Mouse (Mus musculus): ENCODE data around the gene Hexa.

Hexa gene

DNA sequence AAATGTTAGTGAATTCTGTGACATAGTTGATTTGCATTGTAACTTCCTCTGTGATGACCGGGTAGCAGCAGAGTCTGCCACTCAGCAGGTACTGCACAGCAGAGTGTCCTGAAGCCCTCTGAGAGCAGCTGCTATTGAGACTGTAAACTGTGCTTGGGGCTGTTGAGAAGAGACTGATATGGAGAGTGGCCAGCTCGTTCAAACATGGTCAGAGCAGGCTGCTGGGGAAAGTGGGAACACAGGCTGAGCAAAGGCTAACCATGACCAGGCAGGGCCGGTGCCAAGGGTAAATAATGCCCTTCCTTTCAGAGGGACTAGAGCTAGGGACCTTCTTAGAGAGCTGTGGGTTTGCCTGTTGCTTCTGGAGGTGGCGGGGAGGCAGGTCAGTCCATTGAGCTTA lies 14.4 kb downstream of the Hexa start:
- DNase-seq (ENCODE audit: low spot score) = no peak

DNA sequence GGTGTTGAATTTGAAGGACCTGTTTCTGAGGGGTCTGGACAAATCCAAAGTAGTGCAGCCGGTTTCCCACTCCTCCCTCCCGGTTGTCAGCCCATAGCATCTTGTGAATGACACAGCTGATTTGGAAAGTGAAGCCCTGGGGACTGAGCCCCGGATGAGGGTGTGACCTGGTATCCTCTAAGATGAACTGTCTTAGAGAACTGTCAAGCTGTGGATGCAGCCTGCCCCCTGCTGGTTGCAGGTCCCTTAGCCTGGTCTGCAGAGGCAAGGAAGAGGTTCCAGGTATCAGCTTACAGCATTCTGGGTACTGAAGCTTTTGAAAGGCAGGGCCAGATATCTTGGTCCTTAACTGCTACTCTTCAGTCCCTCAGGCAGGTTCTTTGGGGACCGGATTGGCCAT lies 26.3 kb downstream of the Hexa start:
- DNase-seq (ENCODE audit: low spot score) = peak; percentile 78

DNA sequence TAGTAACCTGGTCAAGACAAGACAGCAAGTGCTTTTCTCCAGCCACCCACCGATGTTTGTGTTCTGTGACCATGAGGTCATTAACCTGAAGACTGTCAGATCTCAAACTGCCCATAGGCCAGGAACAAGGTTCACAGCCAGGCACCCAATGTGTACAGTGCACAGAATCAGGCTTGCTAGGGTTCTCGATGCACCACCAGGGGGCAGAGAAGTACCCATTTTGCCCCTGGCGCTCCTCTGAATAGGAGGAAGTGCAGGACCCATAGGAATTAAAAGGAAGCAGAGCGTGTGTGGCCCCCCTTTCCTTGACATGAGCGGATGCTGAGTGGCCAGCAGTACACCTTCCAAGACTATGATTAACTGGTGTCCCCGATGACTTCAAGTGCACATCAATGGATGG lies 27.8 kb downstream of the Hexa start:
- peak; percentile 50 for DNase-seq (ENCODE audit: low spot score)

DNA sequence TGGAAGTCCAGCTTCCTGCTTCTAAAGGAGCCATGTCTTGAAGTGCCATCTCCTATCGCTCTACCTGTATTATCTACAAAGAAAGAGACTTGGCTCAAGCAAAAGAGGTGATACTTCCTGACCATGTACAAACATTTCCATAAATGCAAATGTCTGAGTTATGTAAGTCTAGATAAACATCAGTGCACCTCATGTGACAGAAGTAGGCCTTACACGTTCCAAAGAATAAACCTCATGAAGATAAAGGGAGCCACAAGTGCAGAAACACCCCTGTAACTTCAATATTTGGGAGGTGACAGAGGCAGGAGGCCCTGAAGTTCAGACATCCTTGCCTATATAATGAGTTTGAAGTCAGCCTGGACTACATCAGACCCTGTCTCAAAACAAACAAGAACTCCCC lies 32.5 kb downstream of the Hexa start:
- DNase-seq (ENCODE audit: low spot score) = no peak

DNA sequence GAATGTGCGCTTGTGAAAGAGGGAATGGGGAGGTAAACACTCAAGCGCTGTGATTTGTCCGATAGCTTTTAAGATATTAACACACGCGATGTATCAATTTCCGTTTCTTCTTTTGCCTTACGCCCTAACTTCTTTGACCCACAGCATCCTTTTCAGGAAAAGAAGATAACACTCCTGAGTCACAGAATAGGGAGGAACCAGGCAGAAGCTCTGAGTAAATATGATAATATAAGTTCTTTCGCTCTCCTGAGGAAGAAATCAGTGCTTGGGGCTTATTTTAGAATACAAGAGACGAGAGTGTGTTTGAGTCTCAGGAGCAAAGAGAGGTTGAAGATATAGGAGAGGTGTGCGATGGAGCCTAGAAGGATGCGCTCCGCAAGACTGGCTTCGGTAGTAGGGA lies 38.1 kb downstream of the Hexa start:
- DNase-seq (ENCODE audit: low spot score) = no peak

DNA sequence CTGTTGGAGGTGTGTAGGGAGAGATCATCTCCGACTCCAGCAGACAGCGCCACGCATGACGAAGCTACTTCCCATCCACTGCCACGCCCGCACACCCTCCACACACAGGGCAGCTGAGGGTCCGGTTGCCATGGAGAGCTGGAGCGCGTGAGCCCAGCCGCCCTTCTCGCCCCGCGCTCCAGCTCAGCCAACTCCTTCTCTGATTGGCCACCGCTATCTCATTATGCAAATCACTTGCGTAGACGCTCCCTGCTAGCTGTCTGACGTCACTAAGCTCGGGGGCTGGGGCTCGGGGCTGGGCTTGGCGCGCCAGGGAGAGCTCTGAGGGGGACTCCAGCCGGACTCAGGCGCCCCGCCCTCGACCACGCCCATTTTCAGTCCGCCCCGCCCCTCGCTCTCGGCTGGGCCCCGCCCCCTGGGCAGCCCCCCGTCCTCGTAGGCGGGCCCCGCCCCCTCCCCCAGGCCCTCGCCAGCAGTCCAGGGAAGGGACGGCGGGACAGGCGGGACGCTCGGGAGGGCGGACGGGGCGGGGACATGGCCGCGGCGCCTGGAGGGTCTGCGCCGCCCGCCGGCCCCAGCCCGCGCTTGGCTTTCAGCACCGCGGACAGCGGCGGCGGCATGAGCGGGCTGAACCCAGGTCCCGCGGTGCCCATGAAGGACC lies 38.6 kb downstream of the Hexa start, which contains the start of gene Celf6:
Gene Celf6, plus strand, starts transcription at position 74 of the 661 bp plus-strand sequence.
- DNase-seq (ENCODE audit: low spot score) = peak; percentile 84

- DNase-seq (ENCODE audit: low spot score) = no peak
These were observed 39.1 kb downstream of the Hexa start for GRCm38 (mm10) chr9:59578505-59578867.

- peak; percentile 25 for DNase-seq (ENCODE audit: low spot score)
These were observed 45.5 kb downstream of the Hexa start for GRCm38 (mm10) chr9:59584871-59585308.

- DNase-seq (ENCODE audit: low spot score) = no peak
These were observed 48.9 kb downstream of the Hexa start for GRCm38 (mm10) chr9:59588252-59588651.

DNA sequence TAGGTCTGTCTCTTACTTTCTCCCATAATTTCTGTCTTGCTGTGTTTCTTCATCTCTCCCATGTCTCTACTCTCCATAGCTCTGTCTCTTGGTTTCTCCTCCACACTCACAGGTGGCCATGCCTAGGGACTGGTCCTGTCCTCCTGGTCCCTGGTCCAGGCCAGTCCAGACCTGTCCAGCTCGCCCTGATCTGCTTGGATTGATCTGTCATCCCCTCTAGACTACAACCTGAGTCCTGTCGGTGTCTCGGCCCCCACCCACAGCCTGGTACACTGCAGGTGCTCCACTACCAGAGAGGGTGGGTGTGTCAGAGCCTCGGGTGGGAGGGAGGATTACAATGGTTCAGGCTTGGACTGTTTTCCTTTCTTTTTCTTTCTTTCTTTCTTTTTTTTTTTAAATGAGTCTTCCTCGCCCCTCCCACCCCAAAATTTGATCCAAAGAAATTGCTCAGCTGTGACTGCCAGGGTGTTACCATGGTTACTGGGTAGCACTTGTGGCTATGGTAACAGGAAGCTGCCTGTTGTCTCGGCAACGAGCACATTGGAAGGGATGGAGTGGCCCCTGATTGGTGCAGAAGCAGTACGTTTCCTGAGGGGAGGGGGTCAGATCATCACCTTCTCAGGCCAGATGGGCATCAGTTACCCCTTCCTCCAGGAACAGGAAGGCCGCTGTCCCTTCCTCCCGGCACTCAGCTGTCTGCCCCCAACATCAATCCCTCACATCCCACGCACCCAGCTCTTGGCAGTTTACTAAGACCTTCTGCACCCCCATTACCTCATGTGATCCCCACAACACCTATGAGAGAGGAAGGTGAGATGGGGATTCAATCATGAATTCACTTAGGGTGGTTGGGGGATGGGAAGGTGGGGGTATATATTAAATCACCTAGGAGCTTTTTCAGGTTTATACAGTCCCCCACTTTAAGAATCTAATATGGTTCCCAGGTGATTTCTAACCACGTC lies 49.7 kb downstream of the Hexa start:
- DNase-seq (ENCODE audit: low spot score) = no peak

GRCm38 (mm10) chr9:59589703-59590439 lies 50.5 kb downstream of the Hexa start:
- DNase-seq (ENCODE audit: low spot score) = no peak

- no peak for DNase-seq (ENCODE audit: low spot score)
These were observed 62.3 kb downstream of the Hexa start for GRCm38 (mm10) chr9:59601661-59602060.

- no peak for DNase-seq (ENCODE audit: low spot score)
These were observed 66.6 kb downstream of the Hexa start for GRCm38 (mm10) chr9:59605967-59606366.

DNA sequence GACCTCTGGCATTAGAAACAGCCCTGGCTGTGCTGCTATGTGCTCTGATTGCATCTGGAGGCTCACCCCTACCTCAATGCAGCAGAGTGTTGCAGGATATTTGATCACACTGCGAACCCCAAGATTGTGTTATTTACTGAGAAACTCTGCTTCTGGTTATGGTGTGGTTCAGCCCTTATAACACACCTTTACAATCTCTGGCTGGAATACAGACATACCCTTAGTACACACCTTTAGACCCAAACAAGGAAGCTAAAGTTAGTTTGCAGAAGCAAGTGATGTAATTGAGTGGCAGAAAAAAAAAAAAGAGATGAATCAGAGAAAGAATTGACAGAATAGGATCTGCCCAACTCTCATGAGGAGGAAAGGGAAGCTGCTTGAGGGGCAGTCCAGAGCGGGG lies 71.6 kb downstream of the Hexa start:
- no peak for DNase-seq (ENCODE audit: low spot score)

Data from c-Kit-positive CD71-positive TER-119-positive erythroid progenitor cells, embryonic 14.5 days (primary cell).